18 mouse cellular contexts compared by ENCODE assay signal in the genomic region with DNA sequence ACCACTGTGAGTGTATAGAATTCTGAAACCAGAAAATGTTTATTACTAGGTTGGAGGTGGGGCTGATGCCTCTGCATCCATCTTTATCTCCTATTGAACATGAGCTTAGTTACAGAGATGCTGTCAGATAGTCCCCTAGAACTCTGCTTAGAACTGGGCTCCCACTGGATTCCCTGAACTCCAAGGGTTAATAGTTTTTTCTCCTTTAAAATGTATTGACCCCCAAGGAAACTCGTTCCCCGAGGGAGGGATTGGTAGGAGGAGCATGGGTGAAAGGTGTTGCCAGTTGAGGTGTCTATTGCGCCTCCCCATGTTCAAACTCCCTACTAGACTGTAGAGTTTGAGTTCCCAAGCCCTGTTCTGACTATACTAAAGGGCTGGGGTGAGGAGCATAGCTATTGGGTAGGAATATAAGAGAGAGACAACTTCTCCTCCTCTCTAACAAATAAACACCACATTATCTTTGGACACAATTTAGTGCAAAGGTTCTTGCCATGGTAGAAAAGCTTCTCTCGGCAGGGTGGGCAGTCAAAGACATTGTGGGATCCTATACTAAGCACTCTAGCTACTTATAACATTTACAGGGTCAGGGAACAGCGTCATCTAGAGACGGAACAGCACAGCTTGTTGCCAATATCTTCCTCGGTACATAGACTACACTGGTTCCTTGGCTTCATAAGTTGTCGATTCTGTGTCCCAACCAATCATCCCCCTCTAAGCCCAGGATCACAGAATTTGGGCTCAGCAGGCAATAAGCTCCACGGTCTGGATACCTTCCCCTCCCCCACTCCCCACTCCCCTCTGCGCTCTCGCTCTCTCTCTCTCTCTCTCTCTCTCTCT. TPM values are rescaled to one million over a fixed set of nuclear protein-coding genes. Genes with fewer than 3 reads are reported as not detected.
DNase-seq lines count a peak whose midpoint lies in the region; ATAC-seq and TF ChIP-seq lines count a peak whose summit lies in the region.
"Had no signal": no experiment of that assay in that cellular context is flagged by ENCODE, and none has a peak within 500 bp of the region (broad histone marks: within the 10 kb centered on the region; RNA-seq: fewer than 3 reads in every experiment).

No protein-coding gene starts in this region.

- TF ChIP-seq EP300 in stomach, postnatal 0 days (optimal IDR thresholded peaks at IDR 0.05) = no peak

- no peak for DNase-seq in kidney, postnatal 0 days (ENCODE audit: low spot score)
- no peak for DNase-seq in kidney, postnatal 14 days
- DNase-seq in forebrain, embryonic 11.5 days (ENCODE audit: low spot score) = no peak
- peak; percentile 92 for DNase-seq in midbrain, embryonic 11.5 days (ENCODE audit: low spot score, missing footprints)
- DNase-seq in stomach, postnatal 0 days (ENCODE audit: low spot score) = no peak
- DNase-seq in heart, postnatal 14 days = no peak
- DNase-seq in B cell, adult 2 months = no peak
- DNase-seq: cerebellum, adult 2 months; kidney, postnatal 25 days; right cerebral cortex, postnatal 25 days had no signal

- no peak overlapping the region for H3K4me3 ChIP-seq in kidney, postnatal 0 days (replicated peaks; ENCODE audit: low read depth, low read length)
- peak overlapping the region; percentile 21 for H3K4me3 ChIP-seq in forebrain, embryonic 11.5 days (ENCODE audit: low read depth, low read length)
- H3K4me3 ChIP-seq in midbrain, embryonic 11.5 days (ENCODE audit: low read depth, low read length) = no peak overlapping the region
- H3K4me3 ChIP-seq in stomach, postnatal 0 days (ENCODE audit: low read depth, low read length) = no peak overlapping the region
- H3K4me3 ChIP-seq: limb, embryonic 15.5 days; lung, embryonic 15.5 days; megakaryocyte, embryonic 14.5 days; stomach, embryonic 15.5 days had no signal

- ATAC-seq in kidney, postnatal 0 days (replicated peaks; ENCODE audit: low FRiP score, low read depth) = no peak
- 0 out of 2 replicates have a peak, but pooled peaks have one; percentile 22 for ATAC-seq in forebrain, embryonic 11.5 days (replicated peaks; ENCODE audit: low FRiP score)
- ATAC-seq in midbrain, embryonic 11.5 days (ENCODE audit: low FRiP score) = no peak; the same call in 1 of the 2 replicates
- no peak for ATAC-seq in stomach, postnatal 0 days (ENCODE audit: low FRiP score, low TSS enrichment)
- ATAC-seq in inflammation-experienced regulatory T-cells, adult 6 months = no peak
- ATAC-seq: activated CD4-positive, CD25-positive, alpha-beta regulatory T cell, adult 4 months had no signal

- TF ChIP-seq CTCF in kidney, postnatal 0 days (IDR thresholded peaks at IDR 0.05; ENCODE audit: low read depth) = 0 out of 2 replicates have a peak, but pooled peaks have one; percentile 7
- peak; percentile 32 for TF ChIP-seq CTCF in stomach, postnatal 0 days (IDR thresholded peaks at IDR 0.05; ENCODE audit: low read depth)

- 3% methylated on average over 11 of the region's 11 CpGs for WGBS in kidney, postnatal 0 days
- 0% methylated on average over 10 of the region's 11 CpGs for WGBS in forebrain, embryonic 11.5 days
- 0% methylated on average over 11 of the region's 11 CpGs for WGBS in midbrain, embryonic 11.5 days
- WGBS in stomach, postnatal 0 days = under 1% methylated on average over 11 of the region's 11 CpGs

- H3K27me3 ChIP-seq in kidney, postnatal 0 days (ENCODE audit: insufficient read depth, low read length) = peaks cover 85% of the 10 kb centered on the region
- peaks cover 81% of the 10 kb centered on the region for H3K27me3 ChIP-seq in forebrain, embryonic 11.5 days (ENCODE audit: control insufficient read depth, insufficient read depth, low read length)
- H3K27me3 ChIP-seq in midbrain, embryonic 11.5 days (ENCODE audit: control insufficient read depth, insufficient read depth, low read length) = peaks cover 93% of the 10 kb centered on the region
- H3K27me3 ChIP-seq in stomach, postnatal 0 days (ENCODE audit: control insufficient read depth, insufficient read depth, low read length) = peaks cover 25% of the 10 kb centered on the region

- intact Hi-C loops in heart, postnatal 14 days (cut with DNase I) = loop anchor here (10.0 kb wide), 2 partner anchors 405 to 575 kb away; no protein-coding TSS in a partner anchor

- no peak overlapping the region for H3K4me2 ChIP-seq in kidney, postnatal 0 days (ENCODE audit: low read length)
- H3K4me2 ChIP-seq in forebrain, embryonic 11.5 days (ENCODE audit: low read depth, low read length, severe bottlenecking) = no peak overlapping the region
- H3K4me2 ChIP-seq in midbrain, embryonic 11.5 days = no peak overlapping the region
- no peak overlapping the region for H3K4me2 ChIP-seq in stomach, postnatal 0 days (replicated peaks; ENCODE audit: low read depth)
- H3K4me2 ChIP-seq: heart, embryonic 11.5 days; limb, embryonic 15.5 days; lung, embryonic 15.5 days; stomach, embryonic 15.5 days had no signal

- H3K27ac ChIP-seq in kidney, postnatal 0 days = no peak overlapping the region
- peak overlapping the region; percentile 65; the same call in 1 of the 2 replicates for H3K27ac ChIP-seq in forebrain, embryonic 11.5 days (ENCODE audit: low read depth, low read length)
- H3K27ac ChIP-seq in midbrain, embryonic 11.5 days (ENCODE audit: low read depth, low read length) = no peak overlapping the region
- no peak overlapping the region for H3K27ac ChIP-seq in stomach, postnatal 0 days (replicated peaks)
- H3K27ac ChIP-seq: limb, embryonic 15.5 days; lung, embryonic 15.5 days; stomach, embryonic 15.5 days had no signal

- H3K9ac ChIP-seq in kidney, postnatal 0 days (ENCODE audit: low read depth, low read length) = no peak overlapping the region
- peak overlapping the region; percentile 12; the same call in 1 of the 2 replicates for H3K9ac ChIP-seq in forebrain, embryonic 11.5 days (ENCODE audit: low read length)
- H3K9ac ChIP-seq in midbrain, embryonic 11.5 days (ENCODE audit: low read length) = no peak overlapping the region
- H3K9ac ChIP-seq in stomach, postnatal 0 days (ENCODE audit: low read length) = no peak overlapping the region
- H3K9ac ChIP-seq: limb, embryonic 15.5 days; lung, embryonic 15.5 days; stomach, embryonic 15.5 days had no signal

- H3K9me3 ChIP-seq in kidney, postnatal 0 days (replicated peaks; ENCODE audit: low read length) = no peaks in the 10 kb centered on the region
- H3K9me3 ChIP-seq in forebrain, embryonic 11.5 days (ENCODE audit: control insufficient read depth, low read length) = no peaks in the 10 kb centered on the region
- H3K9me3 ChIP-seq in midbrain, embryonic 11.5 days (ENCODE audit: control insufficient read depth, low read length) = no peaks in the 10 kb centered on the region
- no peaks in the 10 kb centered on the region for H3K9me3 ChIP-seq in stomach, postnatal 0 days (ENCODE audit: control insufficient read depth, low read length)
- H3K9me3 ChIP-seq: limb, embryonic 15.5 days; lung, embryonic 15.5 days; stomach, embryonic 15.5 days had no signal

- H3K4me1 ChIP-seq in kidney, postnatal 0 days (replicated peaks; ENCODE audit: insufficient read depth, low read length) = no peaks in the 10 kb centered on the region
- no peaks in the 10 kb centered on the region for H3K4me1 ChIP-seq in forebrain, embryonic 11.5 days (replicated peaks; ENCODE audit: control insufficient read depth, insufficient read depth, low read length)
- no peaks in the 10 kb centered on the region for H3K4me1 ChIP-seq in midbrain, embryonic 11.5 days (ENCODE audit: control insufficient read depth, insufficient read depth, low read length)
- H3K4me1 ChIP-seq in stomach, postnatal 0 days (replicated peaks; ENCODE audit: control insufficient read depth, insufficient read depth) = no peaks in the 10 kb centered on the region
- H3K4me1 ChIP-seq: lung, embryonic 15.5 days; stomach, embryonic 15.5 days had no signal

- no peaks in the 10 kb centered on the region for H3K36me3 ChIP-seq in kidney, postnatal 0 days (ENCODE audit: insufficient read depth, low read length)
- H3K36me3 ChIP-seq in forebrain, embryonic 11.5 days (ENCODE audit: control insufficient read depth, insufficient read depth, low read length) = no peaks in the 10 kb centered on the region
- no peaks in the 10 kb centered on the region for H3K36me3 ChIP-seq in midbrain, embryonic 11.5 days (ENCODE audit: control insufficient read depth, insufficient read depth, low read length)
- no peaks in the 10 kb centered on the region for H3K36me3 ChIP-seq in stomach, postnatal 0 days (ENCODE audit: control insufficient read depth, insufficient read depth, low read length)
- H3K36me3 ChIP-seq: limb, embryonic 15.5 days; lung, embryonic 15.5 days; stomach, embryonic 15.5 days had no signal

RNA-seq across cellular contexts. Expression of a gene that starts 7.0 kb away (rescaled TPM):
- polyA plus RNA-seq in kidney, postnatal 0 days (2015; fragmentation: Nextera tagmentation; extraction: Ambion mirVana) = not detected in 2 replicates
- polyA plus RNA-seq in forebrain, embryonic 11.5 days (2014; fragmentation: Nextera tagmentation; extraction: Ambion mirVana) = 4.5 and 7.3 TPM in 2 replicates
- 0.33 and 0.81 TPM in 2 replicates for polyA plus RNA-seq in midbrain, embryonic 11.5 days (2014; fragmentation: Nextera tagmentation; extraction: Ambion mirVana)
- 0.12 TPM in 1 of 2 replicates, not detected in the other for polyA plus RNA-seq in stomach, postnatal 0 days (2015; fragmentation: Nextera tagmentation; extraction: Ambion mirVana)
- total RNA-seq in heart, postnatal 14 days (2021) = not detected
- not detected for polyA plus RNA-seq in inflammation-experienced regulatory T-cells, adult 6 months (2017; shearing (Covaris generic))
- total RNA-seq: neutrophil, adult 5-6 weeks had no signal
- polyA plus RNA-seq: activated CD4-positive, CD25-positive, alpha-beta regulatory T cell, adult 4 months; cerebellum, adult 2 months; lung, embryonic 15.5 days had no signal

RNA-seq across cellular contexts. Expression of a gene that starts 11.7 kb away (rescaled TPM):
- 0.37 and 0.67 TPM in 2 replicates for polyA plus RNA-seq in kidney, postnatal 0 days (2015; fragmentation: Nextera tagmentation; extraction: Ambion mirVana)
- 45.5 and 47.7 TPM in 2 replicates for polyA plus RNA-seq in forebrain, embryonic 11.5 days (2014; fragmentation: Nextera tagmentation; extraction: Ambion mirVana)
- polyA plus RNA-seq in midbrain, embryonic 11.5 days (2014; fragmentation: Nextera tagmentation; extraction: Ambion mirVana) = 5.2 and 7.7 TPM in 2 replicates
- polyA plus RNA-seq in stomach, postnatal 0 days (2015; fragmentation: Nextera tagmentation; extraction: Ambion mirVana) = 6.2 and 7.1 TPM in 2 replicates
- under 1 TPM in 1 of 2 experiments, not detected in 1; 0.41 TPM for total RNA-seq in heart, postnatal 14 days (2021)
- polyA plus RNA-seq in inflammation-experienced regulatory T-cells, adult 6 months (2017; shearing (Covaris generic)) = not detected
- total RNA-seq: neutrophil, adult 5-6 weeks had no signal
- polyA plus RNA-seq: activated CD4-positive, CD25-positive, alpha-beta regulatory T cell, adult 4 months; cerebellum, adult 2 months had no signal
